Mouse (Mus musculus) G1E (cell line): ENCODE results near the gene Ring1.
A peak's percentile ranks its signal among the peaks of the same experiment; 100 is the strongest.

Experiments used
- CTCF ChIP-seq: IDR thresholded peaks from 2 replicates; pipeline ENCODE4 v1.5.1; 2012; ENCODE audit warnings: low read depth, low read length, inconsistent platforms, mixed read lengths
- GATA1 ChIP-seq: IDR thresholded peaks from 2 replicates; pipeline ENCODE4 v1.6.1; 2012; ENCODE audit warnings: borderline replicate concordance, low read length, inconsistent platforms, mixed read lengths
- GATA2 ChIP-seq: IDR thresholded peaks from 2 replicates; pipeline ENCODE4 v1.6.1; 2012; ENCODE audit warnings: low read depth, low read length, inconsistent platforms, borderline replicate concordance
- POLR2AphosphoS5 ChIP-seq: IDR thresholded peaks from 2 replicates; pipeline ENCODE4 v1.6.1; 2012; ENCODE audit warnings: low read depth, low read length, inconsistent platforms; ENCODE audit not compliant: insufficient replicate concordance
- TAL1 ChIP-seq: conservative IDR thresholded peaks from 2 replicates; pipeline ENCODE4 v1.6.1; 2012; ENCODE audit warnings: low read depth, low read length, inconsistent platforms, mixed read lengths

DNA sequence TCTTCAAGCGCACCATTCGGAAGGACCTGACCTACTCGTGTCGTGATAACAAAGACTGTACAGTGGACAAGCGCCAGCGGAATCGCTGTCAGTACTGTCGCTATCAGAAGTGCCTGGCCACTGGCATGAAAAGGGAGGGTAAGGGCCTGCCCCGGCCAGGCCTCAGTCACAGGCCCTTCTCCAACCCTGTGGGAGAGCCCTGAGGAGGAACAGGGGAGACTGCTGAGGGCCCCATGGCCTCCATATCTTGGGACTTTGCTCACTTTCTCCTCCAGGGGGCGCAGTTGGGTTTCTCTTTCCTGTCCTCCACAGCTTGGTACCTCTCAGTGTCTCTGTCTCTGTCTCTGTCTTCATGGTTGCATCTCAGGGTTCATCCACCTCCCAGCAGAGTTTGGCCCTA, 9.6 kb upstream of the Ring1 start:
- TF ChIP-seq CTCF (peak; percentile 69), GATA1 (no peak), POLR2AphosphoS5 (no peak), GATA2 (no peak), TAL1 (no peak)
